Mouse (Mus musculus): ENCODE results near the gene Akap13. TPM values are rescaled to one million over a fixed set of nuclear protein-coding genes. Genes with fewer than 3 reads are reported as not detected.

Gene Akap13
- total RNA-seq, 2 experiments from 2014 or later = 110 to 113 TPM

DNA sequence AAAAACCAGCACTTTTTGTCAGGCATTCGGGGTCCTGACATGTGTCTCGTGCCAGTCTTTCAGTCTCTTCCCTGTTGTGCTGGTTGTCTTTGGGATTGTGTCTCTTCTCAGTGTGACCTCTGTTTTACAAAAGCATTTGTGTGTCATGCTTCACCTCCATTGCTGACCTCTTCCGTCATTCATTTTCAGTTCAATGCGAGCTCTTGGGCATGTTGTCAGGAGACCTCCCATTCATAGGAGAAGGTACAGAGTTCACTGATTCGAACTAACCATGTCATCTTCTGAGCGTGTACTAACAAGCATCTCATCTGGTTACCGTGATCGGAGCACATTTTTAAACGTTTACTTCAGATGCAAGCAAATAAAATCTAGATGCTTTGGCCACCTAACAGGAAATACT lies 224.3 kb downstream of the Akap13 start:
- DNase-seq = no peak

DNA sequence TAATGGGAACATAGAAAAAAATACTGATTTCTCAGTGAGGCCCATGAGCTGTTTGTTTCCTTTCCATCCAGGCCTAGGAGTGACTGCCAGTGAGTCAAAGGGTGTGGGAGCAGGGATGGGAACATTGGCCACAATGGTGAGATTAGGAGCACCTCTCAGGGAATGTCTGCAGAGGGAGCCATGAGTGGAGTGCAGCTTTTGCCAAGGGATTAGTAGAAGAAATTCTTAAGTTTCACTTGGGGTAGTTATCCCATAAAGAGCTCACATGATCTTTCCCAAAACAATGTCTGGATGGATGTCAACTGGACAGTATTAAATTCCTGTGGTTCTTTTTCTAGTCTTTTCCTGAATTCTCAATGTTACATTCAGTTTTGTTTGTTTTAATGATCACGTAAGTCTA lies 227.6 kb downstream of the Akap13 start:
- DNase-seq = no peak

DNA sequence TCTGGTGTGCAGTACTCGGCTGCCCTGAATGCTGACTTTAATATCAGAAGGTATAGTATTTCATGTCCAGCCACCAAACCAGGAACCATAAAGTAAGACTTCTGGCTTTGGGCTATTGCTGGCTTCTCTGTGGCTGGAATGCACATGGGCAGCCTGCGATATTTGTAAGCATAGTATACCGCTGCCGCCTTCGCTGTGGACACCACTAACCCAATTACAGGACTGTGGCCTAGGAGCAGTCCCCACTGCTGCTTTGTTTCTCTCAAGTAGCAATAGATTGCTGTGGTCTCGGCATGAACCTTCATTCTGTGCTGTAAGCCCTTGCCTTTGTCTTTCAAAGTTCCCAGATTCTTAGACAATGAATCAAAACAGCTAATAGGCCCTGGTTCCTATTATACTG lies 228.1 kb downstream of the Akap13 start:
- DNase-seq = no peak

GRCm38 (mm10) chr7:75684976-75685375 lies 229.6 kb downstream of the Akap13 start:
- DNase-seq = no peak

- DNase-seq = no peak
These were observed 230.9 kb downstream of the Akap13 start for GRCm38 (mm10) chr7:75686046-75686826.

- DNase-seq = no peak
These were observed 231.5 kb downstream of the Akap13 start for GRCm38 (mm10) chr7:75686827-75687164.

- no peak for DNase-seq
These were observed 232.8 kb downstream of the Akap13 start for GRCm38 (mm10) chr7:75688144-75688543.

DNA sequence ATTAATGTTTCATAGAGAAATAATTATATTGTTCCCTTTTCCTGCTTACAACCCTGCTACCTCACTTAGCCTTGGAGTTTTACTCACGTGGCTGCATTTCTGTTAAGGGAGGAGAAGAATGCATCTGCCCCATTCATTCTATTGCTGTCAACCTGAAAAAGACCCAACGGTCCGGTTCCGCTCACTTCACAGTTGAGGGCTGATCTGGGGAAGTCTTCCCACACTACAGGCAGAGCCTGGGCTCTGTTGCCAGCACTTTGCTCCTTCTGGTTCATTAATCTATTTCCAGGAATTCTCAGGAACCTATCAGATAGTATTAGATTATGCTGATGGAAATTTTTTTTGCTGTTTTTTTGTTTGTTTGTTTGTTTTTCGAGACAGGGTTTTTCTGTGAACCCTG lies 239.4 kb downstream of the Akap13 start:
- no peak for DNase-seq

DNA sequence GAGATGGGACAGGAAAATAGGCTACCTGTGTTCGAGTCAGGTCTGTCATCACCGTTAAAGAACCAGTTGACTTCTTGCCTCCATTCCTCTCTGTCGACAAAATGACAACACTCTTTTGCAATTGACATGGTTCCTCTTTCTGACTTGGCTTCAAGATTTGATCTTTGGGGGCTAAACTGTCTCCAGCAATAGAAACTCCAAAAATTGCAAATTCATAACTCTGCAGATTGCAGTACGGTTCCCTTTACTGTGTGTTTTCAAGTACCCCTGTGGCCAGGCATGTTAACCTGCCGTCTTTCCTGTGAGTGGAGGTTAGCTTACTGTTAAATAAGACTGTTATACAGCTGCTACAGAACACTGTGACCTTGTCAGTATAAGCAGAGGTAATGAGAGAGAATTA lies 244.5 kb downstream of the Akap13 start:
- no peak for DNase-seq

DNA sequence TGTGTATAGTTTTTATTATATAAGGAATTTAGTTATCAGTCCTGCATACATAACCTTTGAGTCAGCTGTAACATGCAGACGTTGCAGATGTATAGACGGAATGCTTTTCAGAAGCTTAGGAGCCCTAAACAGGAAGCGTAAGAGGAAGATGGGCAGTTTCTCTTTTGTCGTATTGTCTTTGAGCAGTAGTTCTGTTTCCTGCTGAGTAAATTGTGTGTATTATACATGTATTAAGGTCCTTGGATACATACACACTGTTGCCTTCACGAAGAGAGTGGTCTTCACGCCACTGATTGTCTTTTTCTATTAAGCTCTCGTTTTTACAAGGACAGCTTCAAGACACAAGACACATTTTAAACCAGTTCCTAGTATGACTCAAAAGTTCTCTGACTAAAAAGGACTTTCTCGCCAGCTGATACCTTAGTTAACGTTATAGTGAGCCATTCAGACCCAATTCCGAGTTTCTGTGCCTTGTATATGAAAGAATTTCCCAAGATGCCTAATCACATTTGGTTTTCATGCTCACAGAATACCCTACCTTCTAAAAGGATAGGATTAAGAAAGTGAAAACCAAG lies 245.5 kb downstream of the Akap13 start:
- no peak for DNase-seq

GRCm38 (mm10) chr7:75701761-75702160 lies 246.4 kb downstream of the Akap13 start:
- DNase-seq = no peak

DNA sequence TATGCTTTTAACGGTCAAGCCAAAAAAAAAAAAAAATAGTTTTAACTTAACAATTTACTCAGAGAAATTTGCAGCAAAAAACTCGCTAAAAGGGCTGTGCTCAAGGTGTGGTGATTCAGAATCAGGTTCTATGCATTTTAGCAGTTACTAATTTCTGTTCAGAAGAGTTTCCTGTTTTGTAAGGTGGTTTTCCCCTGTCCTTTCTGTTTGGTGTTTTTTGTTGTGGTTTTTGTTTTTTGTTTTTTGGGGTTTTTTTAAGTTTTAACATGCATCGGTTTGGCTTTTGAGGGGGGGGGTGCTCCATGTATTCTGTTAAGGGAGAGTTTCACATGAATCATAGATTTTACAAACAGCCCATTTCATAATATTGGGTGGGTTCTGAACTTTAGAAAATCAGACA lies 247.0 kb downstream of the Akap13 start:
- no peak for DNase-seq

DNA sequence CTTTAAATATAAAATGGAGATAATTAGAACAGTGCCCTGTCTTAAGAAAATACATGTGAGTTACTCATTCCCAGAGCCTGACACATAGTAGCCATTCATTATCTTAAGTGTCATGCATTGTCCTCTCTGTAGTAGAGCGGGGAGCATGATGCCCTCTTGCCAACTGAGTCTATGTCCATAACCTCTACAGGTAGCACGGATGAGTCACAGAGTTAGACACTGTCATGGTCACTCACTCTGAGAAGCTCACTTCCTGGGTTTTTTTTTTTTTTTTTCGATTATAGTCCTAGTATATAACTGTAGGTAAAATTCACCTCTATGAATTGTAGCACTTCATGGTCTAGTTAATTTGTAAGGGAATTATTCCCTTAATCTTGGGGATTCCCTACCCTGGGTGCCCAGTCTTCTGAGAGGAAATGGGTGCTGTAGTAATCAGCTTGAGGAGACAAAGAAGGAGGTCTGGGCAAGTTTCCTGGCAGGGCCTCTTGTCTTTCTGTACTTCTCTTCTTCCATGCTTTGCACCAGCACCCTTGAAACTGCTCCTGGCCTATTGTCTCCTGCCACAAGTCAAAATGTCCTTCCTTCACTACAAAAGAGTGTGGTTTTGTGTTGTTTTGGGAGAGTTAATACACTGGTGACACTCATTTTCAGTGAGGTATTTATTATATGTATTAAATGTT lies 247.8 kb downstream of the Akap13 start:
- DNase-seq = no peak

GRCm38 (mm10) chr7:75704862-75705261 lies 249.5 kb downstream of the Akap13 start:
- DNase-seq = no peak

- no peak for DNase-seq
These were observed 254.6 kb downstream of the Akap13 start for GRCm38 (mm10) chr7:75709936-75710335.

GRCm38 (mm10) chr7:75710920-75711319 lies 255.6 kb downstream of the Akap13 start:
- no peak for DNase-seq

DNA sequence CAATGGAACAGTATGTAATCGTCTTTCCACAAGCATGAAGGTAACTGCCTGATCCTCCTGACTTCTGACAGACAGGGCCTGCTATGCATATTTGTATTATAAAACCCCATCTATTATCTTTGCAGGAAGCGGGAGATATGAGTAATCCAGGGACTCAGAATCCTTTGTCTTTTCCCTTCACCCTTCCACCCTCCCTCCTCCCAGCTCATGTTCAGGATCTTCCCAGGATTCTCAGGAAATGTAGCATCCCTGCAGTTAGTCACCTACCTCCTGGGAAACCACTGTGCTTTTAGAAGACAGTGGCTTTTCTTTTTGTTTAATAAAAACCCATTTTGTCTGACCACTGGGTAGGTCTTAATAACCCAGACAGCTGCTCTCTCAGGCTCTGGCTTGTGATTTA lies 256.1 kb downstream of the Akap13 start:
- no peak for DNase-seq

DNA sequence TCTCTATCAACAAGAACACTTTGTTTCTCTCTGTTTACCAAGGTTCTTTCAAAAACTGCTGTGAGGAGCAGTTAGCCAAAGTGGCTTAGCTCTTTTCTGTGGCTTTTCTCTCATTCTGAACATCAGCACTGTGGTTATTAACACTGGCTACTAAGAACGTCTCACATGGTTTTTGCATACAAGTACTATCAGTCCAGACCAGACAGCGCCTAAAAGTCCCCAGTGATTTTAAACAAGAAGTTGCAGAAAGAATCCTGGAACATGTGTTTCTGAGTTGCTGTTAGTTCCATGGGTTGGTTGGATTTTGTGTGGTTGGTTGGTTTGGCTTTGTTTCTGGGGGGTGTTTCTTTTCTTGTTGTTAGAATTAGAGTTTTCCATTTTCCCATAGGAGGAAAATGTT lies 257.5 kb downstream of the Akap13 start:
- DNase-seq = no peak

- DNase-seq = no peak
These were observed 258.6 kb downstream of the Akap13 start for GRCm38 (mm10) chr7:75713959-75714358.

DNA sequence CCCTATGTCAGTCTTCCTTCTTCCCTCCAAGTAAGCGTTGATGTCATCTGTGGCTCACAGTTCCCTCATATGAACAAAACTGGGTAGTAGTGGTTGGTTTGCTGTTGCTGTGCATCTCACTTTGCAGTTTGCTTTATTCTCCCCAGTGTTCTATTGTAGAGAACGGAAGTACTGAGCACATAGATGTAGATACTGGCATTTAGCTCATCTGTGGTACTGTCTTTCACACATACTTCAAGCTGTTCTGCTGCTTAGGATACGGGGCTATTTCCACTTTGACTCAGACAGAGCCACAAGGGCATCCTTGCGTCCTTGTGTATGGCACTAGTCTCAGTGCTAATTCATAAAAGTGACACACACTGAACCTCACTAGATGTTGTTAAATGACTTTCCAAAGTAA lies 259.7 kb downstream of the Akap13 start:
- no peak for DNase-seq

- DNase-seq = peak; percentile 67
These were observed 260.6 kb downstream of the Akap13 start for GRCm38 (mm10) chr7:75715939-75716338.

- DNase-seq = no peak
These were observed 262.0 kb downstream of the Akap13 start for GRCm38 (mm10) chr7:75717349-75717748.

- no peak for DNase-seq
These were observed 266.0 kb downstream of the Akap13 start for GRCm38 (mm10) chr7:75721302-75721701.

DNA sequence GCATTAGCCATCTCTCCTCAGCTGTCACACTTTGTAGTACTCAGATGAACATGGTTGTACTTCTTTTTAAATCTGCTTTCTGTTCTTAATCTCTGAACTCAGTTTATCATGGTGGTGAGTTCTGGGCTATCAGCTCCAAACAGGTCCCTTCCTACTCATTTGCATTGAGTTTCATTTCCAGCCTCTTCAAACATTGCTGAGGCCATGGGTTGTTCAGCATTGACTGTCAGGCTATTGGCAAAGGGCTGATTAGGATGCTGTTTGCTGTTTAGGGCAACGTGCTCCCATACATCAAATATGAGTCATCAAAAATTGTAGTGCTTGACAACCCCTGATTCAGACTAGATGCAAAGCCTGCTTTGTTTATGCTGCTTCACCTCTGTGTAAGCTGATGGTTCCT lies 268.7 kb downstream of the Akap13 start:
- DNase-seq = no peak

Data from heart, postnatal 4 days (tissue).